Mouse (Mus musculus) MEL (cell line): ENCODE measurements at regions not wholly inside any gene's neighbourhood (a gene's known extent, or its start where the extent isn't known, plus 50 kb on each side); places are given as distances from the start of the nearest gene placed in this dataset.

Experiments used
- CHD2 ChIP-seq: IDR thresholded peaks from 2 replicates; pipeline ENCODE4 v1.6.1; 2011; ENCODE audit warnings: low read length, improper control_type of control experiment
- CTCF ChIP-seq, 3 experiments: IDR thresholded peaks in 2 of 3; conservative IDR thresholded peaks in 1 of 3; 2 replicates each; pipeline ENCODE4 v1.5.1; 2011 to 2012; ENCODE audit warnings: low read length in 3 of 3, low read depth in 2 of 3, mild to moderate bottlenecking in 2 of 3, improper control_type of control experiment in 1 of 3, inconsistent platforms in 1 of 3, mixed read lengths in 1 of 3, moderate library complexity in 1 of 3; ENCODE audit not compliant: control insufficient read depth in 1 of 3, insufficient read depth in 1 of 3, poor library complexity in 1 of 3, severe bottlenecking in 1 of 3
- HCFC1 ChIP-seq: IDR thresholded peaks from 2 replicates; pipeline ENCODE4 v1.6.1; 2012; ENCODE audit warnings: low read depth, mild to moderate bottlenecking, inconsistent platforms, low read length, improper control_type of control experiment, moderate library complexity
- POLR2A ChIP-seq, 2 experiments: IDR thresholded peaks; 2 replicates each; pipeline ENCODE4 v1.6.1; 2011 to 2012; ENCODE audit warnings: low read length in 2 of 2, mild to moderate bottlenecking in 2 of 2, control low read depth in 1 of 2, improper control_type of control experiment in 1 of 2, low read depth in 1 of 2, moderate library complexity in 1 of 2; ENCODE audit not compliant: control insufficient read depth in 1 of 2, insufficient read depth in 1 of 2, poor library complexity in 1 of 2
- TAL1 ChIP-seq: IDR thresholded peaks from 2 replicates; pipeline ENCODE4 v1.6.1; 2012; ENCODE audit warnings: mild to moderate bottlenecking, inconsistent platforms, low read length, moderate library complexity, mixed read lengths
- ZKSCAN1 ChIP-seq: IDR thresholded peaks from 2 replicates; pipeline ENCODE4 v1.6.1; 2012; ENCODE audit warnings: low read depth, mild to moderate bottlenecking, inconsistent platforms, low read length, improper control_type of control experiment, moderate library complexity

- TF ChIP-seq POLR2A (IDR thresholded peaks at IDR 0.05; ENCODE audit: control insufficient read depth in 1 of 2, insufficient read depth in 1 of 2, low read depth in 1 of 2, low read length in 2 of 2, poor library complexity in 1 of 2) (no peak), HCFC1 (no peak), ZKSCAN1 (no peak), TAL1 (no peak), CHD2 (no peak), CTCF (IDR thresholded peaks at IDR 0.05 in 2 of 3, conservative IDR thresholded peaks at IDR 0.05 in 1 of 3; ENCODE audit: control insufficient read depth in 1 of 3, insufficient read depth in 1 of 3, low read depth in 2 of 3, low read length in 3 of 3, poor library complexity in 1 of 3, severe bottlenecking in 1 of 3) (no peak)
These were observed 100.3 kb upstream of the Samsn1 start for GRCm38 (mm10) chr16:76122172-76123020.
